Mouse (Mus musculus) left cerebral cortex, postnatal 4 days (tissue): ENCODE results near the gene Akap13. TPM values are rescaled to one million over a fixed set of nuclear protein-coding genes. Genes with fewer than 3 reads are reported as not detected.
A peak's percentile ranks its signal among the peaks of the same experiment; 100 is the strongest.

Experiments
- DNase-seq: peaks from one replicate; pipeline ENCODE4 v3.0.0-alpha.2; 2022
- intact Hi-C: fragments of 180-260 bp; cut with DNase I; formaldehyde crosslinking; loops from one replicate; pipeline ENCODE4 v1.15.1; 2025
- total RNA-seq, 2 experiments: library from RNA; stranded (reverse); gene quantifications; 2 replicates each; pipeline ENCODE4 v1.2.3; 2021

Gene Akap13
- total RNA-seq, 2 experiments from 2014 or later = 31.3 to 32.8 TPM

GRCm38 (mm10) chr7:75456152-75456888 is 986 bp downstream of the Akap13 start:
- intact Hi-C loops = no loop called here
- no peak for DNase-seq

- no peak for DNase-seq
- intact Hi-C loops = no loop called here
Measured at GRCm38 (mm10) chr7:75460290-75460689, 5.0 kb downstream of the Akap13 start.

GRCm38 (mm10) chr7:75463579-75464162 is 8.3 kb downstream of the Akap13 start:
- intact Hi-C loops = no loop called here
- DNase-seq = no peak

GRCm38 (mm10) chr7:75467791-75468190 is 12.5 kb downstream of the Akap13 start:
- DNase-seq = no peak
- intact Hi-C loops = no loop called here

GRCm38 (mm10) chr7:75470318-75470925 is 15.1 kb downstream of the Akap13 start:
- intact Hi-C loops = no loop called here
- DNase-seq = no peak

- DNase-seq = no peak
- intact Hi-C loops = no loop called here
Measured at GRCm38 (mm10) chr7:75472316-75473195, 17.2 kb downstream of the Akap13 start.

GRCm38 (mm10) chr7:75473294-75473693 is 18.0 kb downstream of the Akap13 start:
- no peak for DNase-seq
- intact Hi-C loops = no loop called here

GRCm38 (mm10) chr7:75474064-75474463 is 18.7 kb downstream of the Akap13 start:
- intact Hi-C loops = no loop called here
- no peak for DNase-seq

GRCm38 (mm10) chr7:75474564-75475150 is 19.3 kb downstream of the Akap13 start:
- intact Hi-C loops = no loop called here
- no peak for DNase-seq

GRCm38 (mm10) chr7:75478060-75478459 is 22.7 kb downstream of the Akap13 start:
- DNase-seq = no peak
- intact Hi-C loops = no loop called here

GRCm38 (mm10) chr7:75480721-75481426 is 25.5 kb downstream of the Akap13 start:
- DNase-seq = no peak
- intact Hi-C loops = no loop called here

GRCm38 (mm10) chr7:75486031-75486430 is 30.7 kb downstream of the Akap13 start:
- no peak for DNase-seq
- intact Hi-C loops = no loop called here

- intact Hi-C loops = no loop called here
Measured at GRCm38 (mm10) chr7:75495941-75496441, 40.7 kb downstream of the Akap13 start.

GRCm38 (mm10) chr7:75498627-75499026 is 43.3 kb downstream of the Akap13 start:
- intact Hi-C loops = no loop called here
- DNase-seq = no peak

More at GRCm38 (mm10) chr7:75495941-75496441, 40.7 kb downstream of the Akap13 start:
- DNase-seq = peak; percentile 6

GRCm38 (mm10) chr7:75499271-75499670 is 43.9 kb downstream of the Akap13 start:
- DNase-seq = no peak
- intact Hi-C loops = no loop called here

- intact Hi-C loops = no loop called here
- DNase-seq = no peak
Measured at GRCm38 (mm10) chr7:75500164-75500563, 44.8 kb downstream of the Akap13 start.

- DNase-seq = no peak
- intact Hi-C loops = no loop called here
Measured at GRCm38 (mm10) chr7:75500793-75501192, 45.5 kb downstream of the Akap13 start.

- no peak for DNase-seq
- intact Hi-C loops = no loop called here
Measured at GRCm38 (mm10) chr7:75504524-75504923, 49.2 kb downstream of the Akap13 start.

GRCm38 (mm10) chr7:75506628-75507027 is 51.3 kb downstream of the Akap13 start:
- intact Hi-C loops = no loop called here
- no peak for DNase-seq
